Mouse (Mus musculus) lung, adult 2 months (tissue): ENCODE measurements around the gene Pofut2.

Source experiments
- CTCF ChIP-seq: fragments of 200-500 bp; IDR thresholded peaks from 2 replicates; pipeline ENCODE4 v1.5.1; 2011; ENCODE audit warnings: mild to moderate bottlenecking, low read length, control low read depth; ENCODE audit not compliant: insufficient read depth
- POLR2A ChIP-seq: fragments of 200-500 bp; IDR thresholded peaks from 2 replicates; pipeline ENCODE4 v1.6.1; 2011; ENCODE audit warnings: low read depth, mild to moderate bottlenecking, control low read depth, low read length, borderline replicate concordance; ENCODE audit errors: extremely low read depth

- TF ChIP-seq CTCF (no peak), POLR2A (no peak)
Observed at GRCm38 (mm10) chr10:77290624-77291366, 31.8 kb downstream of the Pofut2 start.
